Mouse (Mus musculus) midbrain, embryonic 11.5 days (tissue): ENCODE measurements around the gene Akap8l. TPM values are rescaled to one million over a fixed set of nuclear protein-coding genes. Genes with fewer than 3 reads are reported as not detected.

ENCODE experiments used
- ATAC-seq: fragments of 200-750 bp; cut with Nextera tagmentation; 2 replicates; pipeline ENCODE4 v1.8.0; 2017; ENCODE audit warnings: moderate TSS enrichment, moderate library complexity; ENCODE audit not compliant: low FRiP score
- DNase-seq: peaks from one replicate; pipeline ENCODE4 v3.0.0; 2015; ENCODE audit warnings: low spot score; ENCODE audit errors: missing footprints
- H3K27ac ChIP-seq: fragments of 300-500 bp; sonication (generic); 2 replicates; pipeline ENCODE4 v1.5.1; 2014; ENCODE audit warnings: low read depth, low read length
- H3K27me3 ChIP-seq: fragments of 300-500 bp; sonication (generic); 2 replicates; pipeline ENCODE4 v1.6.1; 2014; ENCODE audit warnings: mild to moderate bottlenecking, low read length, moderate library complexity, mixed read lengths; ENCODE audit not compliant: control insufficient read depth, insufficient read depth
- H3K36me3 ChIP-seq: fragments of 300-500 bp; sonication (generic); 2 replicates; pipeline ENCODE4 v1.6.1; 2014; ENCODE audit warnings: mild to moderate bottlenecking, low read length, moderate library complexity, mixed read lengths; ENCODE audit not compliant: control insufficient read depth, insufficient read depth
- H3K4me1 ChIP-seq: fragments of 300-500 bp; sonication (generic); 2 replicates; pipeline ENCODE4 v1.6.1; 2014; ENCODE audit warnings: low read length; ENCODE audit not compliant: control insufficient read depth, insufficient read depth
- H3K4me2 ChIP-seq: fragments of 300-500 bp; sonication (generic); 2 replicates; pipeline ENCODE4 v1.6.1; 2014; ENCODE audit warnings: mild to moderate bottlenecking, moderate library complexity
- H3K4me3 ChIP-seq: fragments of 300-500 bp; sonication (generic); 2 replicates; pipeline ENCODE4 v1.5.1; 2014; ENCODE audit warnings: low read depth, low read length
- H3K9ac ChIP-seq: fragments of 300-500 bp; sonication (generic); 2 replicates; pipeline ENCODE4 v1.6.1; 2014; ENCODE audit warnings: low read length
- H3K9me3 ChIP-seq: fragments of 300-500 bp; sonication (generic); 2 replicates; pipeline ENCODE4 v1.6.1; 2016; ENCODE audit warnings: low read length; ENCODE audit not compliant: control insufficient read depth
- WGBS: fragments of 180-500 bp; shearing (Covaris S2); extraction: QIAGEN DNeasy Blood & Tissue Kit; methylation state at CpG from one replicate; pipeline ENCODE4 v1.1.7; 2014; 5-methylcytosine and 5-hydroxymethylcytosine counted together
- polyA plus RNA-seq: library from polyadenylated mRNA; unstranded; fragments of >200 nt; fragmentation: Nextera tagmentation; extraction: Ambion mirVana; gene quantifications from 2 replicates; pipeline ENCODE4 v1.2.1, GENCODE M21; 2014

Gene Akap8l
- polyA plus RNA-seq, 1 experiment from 2014 or later: 67.1 TPM

- H3K9me3 ChIP-seq: no peaks in the 10 kb centered on the region
- no peak overlapping the region for H3K4me3 ChIP-seq
- H3K4me1 ChIP-seq: no peaks in the 10 kb centered on the region
- H3K27me3 ChIP-seq: no peaks in the 10 kb centered on the region
- 82% methylated on average over 2 of the region's 2 CpGs for WGBS
- DNase-seq (no peak), ATAC-seq (no peak)
- H3K4me2 ChIP-seq: no peak overlapping the region
- peaks cover 39% of the 10 kb centered on the region for H3K36me3 ChIP-seq
- H3K27ac ChIP-seq: no peak overlapping the region
- no peak overlapping the region for H3K9ac ChIP-seq
These were observed 14.5 kb downstream of the Akap8l start for GRCm38 (mm10) chr17:32335869-32336268.

- Histone ChIP-seq H3K27me3 (no peaks in the 10 kb centered on the region), H3K4me2 (no peak overlapping the region), H3K9me3 (no peaks in the 10 kb centered on the region), H3K4me1 (no peaks in the 10 kb centered on the region), H3K27ac (no peak overlapping the region), H3K9ac (no peak overlapping the region), H3K4me3 (no peak overlapping the region), H3K36me3 (peaks cover 39% of the 10 kb centered on the region)
- 96% methylated on average over 12 of the region's 12 CpGs for WGBS
- ATAC-seq: no peak
- DNase-seq: no peak
These were observed 15.5 kb downstream of the Akap8l start for GRCm38 (mm10) chr17:32334921-32335320.

- H3K4me3 ChIP-seq: no peak overlapping the region
- H3K9ac ChIP-seq: no peak overlapping the region
- no peaks in the 10 kb centered on the region for H3K9me3 ChIP-seq
- no peaks in the 10 kb centered on the region for H3K27me3 ChIP-seq
- peak; percentile 39 for DNase-seq
- no peak overlapping the region for H3K27ac ChIP-seq
- no peaks in the 10 kb centered on the region for H3K4me1 ChIP-seq
- no peak overlapping the region for H3K4me2 ChIP-seq
- 91% methylated on average over 31 of the region's 31 CpGs for WGBS
- 0 out of 2 replicates have a peak, but pooled peaks have one; percentile 24 for ATAC-seq
- H3K36me3 ChIP-seq: peaks cover 39% of the 10 kb centered on the region
These were observed 16.6 kb downstream of the Akap8l start for GRCm38 (mm10) chr17:32333675-32334303.

- H3K4me3 ChIP-seq: no peak overlapping the region
- peaks cover under 1% of the 10 kb centered on the region for H3K4me1 ChIP-seq
- no peak overlapping the region for H3K27ac ChIP-seq
- ATAC-seq (no peak), DNase-seq (peak; percentile 6)
- no peaks in the 10 kb centered on the region for H3K27me3 ChIP-seq
- H3K9ac ChIP-seq: no peak overlapping the region
- H3K4me2 ChIP-seq: no peak overlapping the region
- H3K36me3 ChIP-seq: peaks cover 12% of the 10 kb centered on the region
- no peaks in the 10 kb centered on the region for H3K9me3 ChIP-seq
These were observed 22.9 kb downstream of the Akap8l start for GRCm38 (mm10) chr17:32327501-32327900.

GRCm38 (mm10) chr17:32322809-32323208, 27.6 kb downstream of the Akap8l start:
- Histone ChIP-seq H3K4me2 (no peak overlapping the region), H3K27me3 (no peaks in the 10 kb centered on the region), H3K4me1 (peaks cover 18% of the 10 kb centered on the region), H3K4me3 (no peak overlapping the region), H3K36me3 (0 out of 2 replicates have a peak, but pooled peaks cover 4% of the 10 kb centered on the region), H3K27ac (no peak overlapping the region), H3K9ac (no peak overlapping the region), H3K9me3 (no peaks in the 10 kb centered on the region)
- 80% methylated on average over 1 of the region's 1 CpGs for WGBS
- no peak for ATAC-seq
- DNase-seq: peak; percentile 69

GRCm38 (mm10) chr17:32321836-32322235, 28.6 kb downstream of the Akap8l start:
- Histone ChIP-seq H3K27ac (peak overlapping the region; percentile 87), H3K4me1 (peaks cover 18% of the 10 kb centered on the region), H3K27me3 (no peaks in the 10 kb centered on the region), H3K9ac (peak overlapping the region; percentile 90), H3K36me3 (peaks cover 8% of the 10 kb centered on the region), H3K4me3 (peak overlapping the region; percentile 87), H3K4me2 (peak overlapping the region; percentile 88), H3K9me3 (no peaks in the 10 kb centered on the region)
- DNase-seq (peak; percentile 86), ATAC-seq (no peak)
- 25% methylated on average over 6 of the region's 6 CpGs for WGBS

- peak overlapping the region; percentile 87 for H3K27ac ChIP-seq
- peak overlapping the region; percentile 88 for H3K4me2 ChIP-seq
- peaks cover 10% of the 10 kb centered on the region for H3K36me3 ChIP-seq
- no peaks in the 10 kb centered on the region for H3K9me3 ChIP-seq
- WGBS: 1% methylated on average over 23 of the region's 23 CpGs
- peak; percentile 79 for ATAC-seq
- peak overlapping the region; percentile 90 for H3K9ac ChIP-seq
- DNase-seq: no peak
- no peaks in the 10 kb centered on the region for H3K27me3 ChIP-seq
- peak overlapping the region; percentile 87 for H3K4me3 ChIP-seq
- peaks cover 18% of the 10 kb centered on the region for H3K4me1 ChIP-seq
These were observed 29.0 kb downstream of the Akap8l start for GRCm38 (mm10) chr17:32321390-32321734.

- Histone ChIP-seq H3K4me1 (peaks cover 18% of the 10 kb centered on the region), H3K27ac (peak within 1 kb of the TSS; percentile 87), H3K27me3 (no peaks in the 10 kb centered on the region), H3K4me3 (peak within 1 kb of the TSS; percentile 87), H3K4me2 (peak within 1 kb of the TSS; percentile 92), H3K9ac (peak within 1 kb of the TSS; percentile 90), H3K9me3 (no peaks in the 10 kb centered on the region), H3K36me3 (peaks cover 15% of the 10 kb centered on the region)
- WGBS: under 1% methylated on average over 83 of the region's 83 CpGs
- DNase-seq (peak; percentile 99), ATAC-seq (peak; percentile 97)
These were observed 29.6 kb downstream of the Akap8l start, which contains the start of gene Akap8 for GRCm38 (mm10) chr17:32320597-32321389. Akap8 (minus strand) TSS chr17:32321238.

- DNase-seq: no peak
- Histone ChIP-seq H3K9ac (peak overlapping the region; percentile 80), H3K36me3 (peaks cover 19% of the 10 kb centered on the region), H3K27ac (peak overlapping the region; percentile 87; the same call in 1 of the 2 replicates), H3K4me2 (peak overlapping the region; percentile 92), H3K4me3 (peak overlapping the region; percentile 87), H3K9me3 (no peaks in the 10 kb centered on the region), H3K4me1 (peaks cover 18% of the 10 kb centered on the region), H3K27me3 (no peaks in the 10 kb centered on the region)
- ATAC-seq: no peak
- WGBS: under 1% methylated on average over 7 of the region's 7 CpGs
These were observed 30.5 kb downstream of the Akap8l start for GRCm38 (mm10) chr17:32319950-32320349.
